Mouse (Mus musculus) limb, embryonic 14.5 days (tissue): ENCODE data around the gene Slc25a10. TPM values are rescaled to one million over a fixed set of nuclear protein-coding genes. Genes with fewer than 3 reads are reported as not detected.

Experiments used
- ATAC-seq: fragments of 200-750 bp; cut with Nextera tagmentation; 2 replicates; pipeline ENCODE4 v1.8.0; 2017; ENCODE audit warnings: low read depth, moderate number of reproducible peaks, moderate TSS enrichment; ENCODE audit not compliant: low FRiP score
- DNase-seq: peaks from one replicate; pipeline ENCODE4 v3.0.0-alpha.2; 2015; ENCODE audit warnings: low spot score
- H3K27ac ChIP-seq: fragments of 300-500 bp; sonication (generic); replicated peaks from 2 replicates; pipeline ENCODE4 v1.5.1; 2014; ENCODE audit warnings: low read depth, mild to moderate bottlenecking, low read length, moderate library complexity, mixed read lengths
- H3K27me3 ChIP-seq: fragments of 300-500 bp; sonication (generic); 2 replicates; pipeline ENCODE4 v1.6.1; 2014; ENCODE audit warnings: low read length, mixed read lengths; ENCODE audit not compliant: control insufficient read depth, insufficient read depth
- H3K36me3 ChIP-seq: fragments of 300-500 bp; sonication (generic); 2 replicates; pipeline ENCODE4 v1.6.1; 2014; ENCODE audit warnings: mild to moderate bottlenecking, low read length, moderate library complexity, mixed read lengths; ENCODE audit not compliant: control insufficient read depth, insufficient read depth
- H3K4me1 ChIP-seq: fragments of 300-500 bp; sonication (generic); 2 replicates; pipeline ENCODE4 v1.6.1; 2014; ENCODE audit warnings: antibody characterized with exemption, low read length, mixed read lengths; ENCODE audit not compliant: control insufficient read depth, insufficient read depth
- H3K4me2 ChIP-seq: fragments of 300-500 bp; sonication (generic); replicated peaks from 2 replicates; pipeline ENCODE4 v1.6.1; 2014; ENCODE audit warnings: low read depth, mild to moderate bottlenecking, low read length, moderate library complexity; ENCODE audit not compliant: severe bottlenecking
- H3K4me3 ChIP-seq: fragments of 300-500 bp; sonication (generic); replicated peaks from 2 replicates; pipeline ENCODE4 v1.5.1; 2014; ENCODE audit warnings: low read length
- H3K9ac ChIP-seq: fragments of 300-500 bp; sonication (generic); 2 replicates; pipeline ENCODE4 v1.6.1; 2014; ENCODE audit warnings: mild to moderate bottlenecking, low read depth, low read length, moderate library complexity; ENCODE audit not compliant: severe bottlenecking
- H3K9me3 ChIP-seq: fragments of 300-500 bp; sonication (generic); 2 replicates; pipeline ENCODE4 v1.6.1; 2016; ENCODE audit warnings: low read length; ENCODE audit not compliant: control insufficient read depth
- POLR2A ChIP-seq: fragments of 200-500 bp; IDR thresholded peaks from 2 replicates; pipeline ENCODE4 v1.8.0; 2012; ENCODE audit warnings: inconsistent platforms, mild to moderate bottlenecking, moderate library complexity, borderline replicate concordance; ENCODE audit not compliant: insufficient read depth, insufficient read length; ENCODE audit errors: extremely low read depth
- WGBS: fragments of 180-500 bp; shearing (Covaris S2); extraction: QIAGEN DNeasy Blood & Tissue Kit; methylation state at CpG from one replicate; pipeline ENCODE4 v1.1.7; 2014; 5-methylcytosine and 5-hydroxymethylcytosine counted together
- polyA plus RNA-seq, 2 experiments: library from polyadenylated mRNA; depleted of rRNA in 1 of 2; stranded (reverse) in 1 of 2; unstranded in 1 of 2; fragments of >200 nt; fragmentation: Nextera tagmentation in 1 of 2; extraction: Ambion mirVana in 1 of 2; gene quantifications; 2 replicates each; pipeline versions ENCODE4 v1.2.1 to v1.2.3; 2012 to 2014

The Slc25a10 gene
- polyA plus RNA-seq, 2 experiments = 44.1 to 54.4 TPM

DNA sequence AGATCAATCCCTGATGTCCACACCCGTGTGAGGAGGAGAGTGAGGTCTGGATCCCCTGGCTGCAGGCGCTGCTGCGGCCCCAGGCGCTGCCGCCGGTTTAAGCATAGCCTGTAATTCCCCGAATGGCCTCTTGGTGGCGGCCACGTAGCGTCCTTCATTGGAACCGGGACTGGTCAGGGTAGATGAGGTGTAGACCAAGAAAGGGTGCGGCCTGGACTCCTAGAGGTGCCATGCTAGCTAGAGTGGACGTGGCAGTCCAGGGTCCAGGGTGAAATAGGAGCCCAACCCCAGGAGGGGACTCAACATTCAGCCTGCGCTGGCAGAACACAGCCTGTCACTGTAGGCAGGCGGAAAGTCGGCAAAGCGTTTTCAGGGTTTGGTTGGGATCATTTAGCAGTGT, 24.0 kb downstream of the Slc25a10 start:
- TF ChIP-seq POLR2A = no peak
- no peak overlapping the region for H3K4me3 ChIP-seq
- peak; percentile 74; the same call in 1 of the 2 replicates for ATAC-seq
- H3K4me2 ChIP-seq = no peak overlapping the region
- no peaks in the 10 kb centered on the region for H3K4me1 ChIP-seq
- no peaks in the 10 kb centered on the region for H3K36me3 ChIP-seq
- H3K27ac ChIP-seq = no peak overlapping the region
- H3K9ac ChIP-seq = no peak overlapping the region
- peak; percentile 80 for DNase-seq
- 17% methylated on average over 17 of the region's 17 CpGs for WGBS
- no peaks in the 10 kb centered on the region for H3K27me3 ChIP-seq
- H3K9me3 ChIP-seq = no peaks in the 10 kb centered on the region

- DNase-seq (no peak), ATAC-seq (no peak)
- no peak for TF ChIP-seq POLR2A
- Histone ChIP-seq H3K4me1 (0 out of 2 replicates have a peak, but pooled peaks cover 4% of the 10 kb centered on the region), H3K9ac (no peak overlapping the region), H3K36me3 (no peaks in the 10 kb centered on the region), H3K4me3 (no peak overlapping the region), H3K9me3 (no peaks in the 10 kb centered on the region), H3K27me3 (no peaks in the 10 kb centered on the region), H3K27ac (no peak overlapping the region), H3K4me2 (no peak overlapping the region)
- 83% methylated on average over 4 of the region's 4 CpGs for WGBS
These were observed 25.5 kb downstream of the Slc25a10 start for GRCm38 (mm10) chr11:120517147-120517546.

DNA sequence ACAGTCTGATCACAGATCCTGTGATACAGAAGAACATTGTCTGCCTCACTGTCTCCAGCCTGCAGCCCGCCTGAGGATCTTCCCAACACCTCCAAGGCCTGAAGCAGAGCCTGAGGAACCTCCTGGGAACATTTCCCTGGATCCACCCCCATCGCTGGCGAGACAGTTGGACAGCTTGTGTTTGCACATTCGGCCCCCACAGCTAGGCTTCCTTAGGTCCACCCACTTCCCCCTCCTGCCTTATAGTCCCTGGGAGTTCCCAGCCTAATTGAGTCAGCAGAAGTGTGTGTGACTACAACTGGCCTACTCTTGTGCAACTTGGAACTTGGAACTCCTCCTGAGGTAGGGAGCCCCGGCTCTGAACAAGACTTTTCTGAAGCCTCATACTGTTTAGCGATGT, 26.4 kb downstream of the Slc25a10 start:
- H3K4me2 ChIP-seq = no peak overlapping the region

GRCm38 (mm10) chr11:120518558-120518957, 26.9 kb downstream of the Slc25a10 start:
- no peak for TF ChIP-seq POLR2A
- H3K9ac ChIP-seq = no peak overlapping the region
- 0 out of 2 replicates have a peak, but pooled peaks cover 4% of the 10 kb centered on the region for H3K4me1 ChIP-seq
- H3K4me3 ChIP-seq = no peak overlapping the region
- H3K27me3 ChIP-seq = no peaks in the 10 kb centered on the region
- WGBS = 73% methylated on average over 6 of the region's 6 CpGs
- ATAC-seq (no peak), DNase-seq (no peak)
- H3K36me3 ChIP-seq = no peaks in the 10 kb centered on the region
- H3K27ac ChIP-seq = no peak overlapping the region
- no peak overlapping the region for H3K4me2 ChIP-seq
- no peaks in the 10 kb centered on the region for H3K9me3 ChIP-seq

More for the DNA sequence above, 26.4 kb downstream of the Slc25a10 start:
- no peak overlapping the region for H3K4me3 ChIP-seq
- H3K36me3 ChIP-seq = no peaks in the 10 kb centered on the region
- 0 out of 2 replicates have a peak, but pooled peaks cover 4% of the 10 kb centered on the region for H3K4me1 ChIP-seq
- no peak for TF ChIP-seq POLR2A
- no peaks in the 10 kb centered on the region for H3K27me3 ChIP-seq
- H3K9me3 ChIP-seq = no peaks in the 10 kb centered on the region
- DNase-seq (no peak), ATAC-seq (no peak)
- H3K9ac ChIP-seq = no peak overlapping the region
- H3K27ac ChIP-seq = no peak overlapping the region
- 68% methylated on average over 6 of the region's 6 CpGs for WGBS

DNA sequence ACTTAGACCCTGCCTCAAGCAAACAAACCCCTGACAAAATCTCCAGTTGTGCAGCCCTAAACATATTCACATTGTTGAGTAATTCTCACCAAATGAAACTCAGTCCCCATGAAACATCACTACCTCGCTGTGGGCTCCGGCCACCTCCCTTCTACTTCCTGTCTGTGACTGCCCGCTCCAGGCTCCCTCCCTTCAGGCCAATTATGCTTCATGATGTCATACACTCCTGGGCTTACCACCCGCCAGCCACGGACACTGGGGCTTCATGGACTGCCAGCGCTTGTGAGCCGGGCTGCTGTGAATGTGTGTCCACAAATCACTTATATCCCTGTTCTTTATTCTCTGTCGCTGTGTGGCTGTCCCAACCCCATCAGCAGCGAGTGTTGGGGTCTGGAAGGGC, 28.1 kb downstream of the Slc25a10 start:
- Histone ChIP-seq H3K27ac (no peak overlapping the region), H3K27me3 (no peaks in the 10 kb centered on the region), H3K4me1 (0 out of 2 replicates have a peak, but pooled peaks cover 4% of the 10 kb centered on the region), H3K36me3 (no peaks in the 10 kb centered on the region), H3K9me3 (no peaks in the 10 kb centered on the region), H3K4me3 (no peak overlapping the region), H3K4me2 (no peak overlapping the region), H3K9ac (peak overlapping the region; percentile 5; the same call in 1 of the 2 replicates)
- WGBS = 28% methylated on average over 9 of the region's 9 CpGs
- DNase-seq (no peak), ATAC-seq (0 out of 2 replicates have a peak, but pooled peaks have one; percentile 23)
- TF ChIP-seq POLR2A = no peak

GRCm38 (mm10) chr11:120520498-120520897, 28.9 kb downstream of the Slc25a10 start:
- Histone ChIP-seq H3K9ac (no peak overlapping the region), H3K27me3 (no peaks in the 10 kb centered on the region), H3K4me2 (no peak overlapping the region), H3K27ac (no peak overlapping the region), H3K4me1 (0 out of 2 replicates have a peak, but pooled peaks cover 4% of the 10 kb centered on the region), H3K4me3 (no peak overlapping the region), H3K9me3 (no peaks in the 10 kb centered on the region), H3K36me3 (no peaks in the 10 kb centered on the region)
- no peak for TF ChIP-seq POLR2A
- ATAC-seq (no peak), DNase-seq (no peak)
- WGBS = 72% methylated on average over 9 of the region's 9 CpGs
